Mouse (Mus musculus) midbrain, embryonic 11.5 days (tissue): ENCODE results near the gene Lmbr1l. TPM values are rescaled to one million over a fixed set of nuclear protein-coding genes. Genes with fewer than 3 reads are reported as not detected.
A peak's percentile ranks its signal among the peaks of the same experiment; 100 is the strongest.
"Not testable (repeated sequence)": the region's sequence is repeated elsewhere in the genome, so short reads cannot be mapped to it uniquely, and the experiment has no call there.

Experiments
- ATAC-seq: fragments of 200-750 bp; cut with Nextera tagmentation; 2 replicates; pipeline ENCODE4 v1.8.0; 2017; ENCODE audit warnings: moderate TSS enrichment, moderate library complexity; ENCODE audit not compliant: low FRiP score
- DNase-seq: peaks from one replicate; pipeline ENCODE4 v3.0.0; 2015; ENCODE audit warnings: low spot score; ENCODE audit errors: missing footprints
- H3K27ac ChIP-seq: fragments of 300-500 bp; sonication (generic); 2 replicates; pipeline ENCODE4 v1.5.1; 2014; ENCODE audit warnings: low read depth, low read length
- H3K27me3 ChIP-seq: fragments of 300-500 bp; sonication (generic); 2 replicates; pipeline ENCODE4 v1.6.1; 2014; ENCODE audit warnings: mild to moderate bottlenecking, low read length, moderate library complexity, mixed read lengths; ENCODE audit not compliant: control insufficient read depth, insufficient read depth
- H3K36me3 ChIP-seq: fragments of 300-500 bp; sonication (generic); 2 replicates; pipeline ENCODE4 v1.6.1; 2014; ENCODE audit warnings: mild to moderate bottlenecking, low read length, moderate library complexity, mixed read lengths; ENCODE audit not compliant: control insufficient read depth, insufficient read depth
- H3K4me1 ChIP-seq: fragments of 300-500 bp; sonication (generic); 2 replicates; pipeline ENCODE4 v1.6.1; 2014; ENCODE audit warnings: low read length; ENCODE audit not compliant: control insufficient read depth, insufficient read depth
- H3K4me2 ChIP-seq: fragments of 300-500 bp; sonication (generic); 2 replicates; pipeline ENCODE4 v1.6.1; 2014; ENCODE audit warnings: mild to moderate bottlenecking, moderate library complexity
- H3K4me3 ChIP-seq: fragments of 300-500 bp; sonication (generic); 2 replicates; pipeline ENCODE4 v1.5.1; 2014; ENCODE audit warnings: low read depth, low read length
- H3K9ac ChIP-seq: fragments of 300-500 bp; sonication (generic); 2 replicates; pipeline ENCODE4 v1.6.1; 2014; ENCODE audit warnings: low read length
- H3K9me3 ChIP-seq: fragments of 300-500 bp; sonication (generic); 2 replicates; pipeline ENCODE4 v1.6.1; 2016; ENCODE audit warnings: low read length; ENCODE audit not compliant: control insufficient read depth
- WGBS: fragments of 180-500 bp; shearing (Covaris S2); extraction: QIAGEN DNeasy Blood & Tissue Kit; methylation state at CpG from one replicate; pipeline ENCODE4 v1.1.7; 2014; 5-methylcytosine and 5-hydroxymethylcytosine counted together
- polyA plus RNA-seq: library from polyadenylated mRNA; unstranded; fragments of >200 nt; fragmentation: Nextera tagmentation; extraction: Ambion mirVana; gene quantifications from 2 replicates; pipeline ENCODE4 v1.2.1, GENCODE M21; 2014

Lmbr1l gene
- polyA plus RNA-seq, 1 experiment from 2014 or later = 9.8 TPM

GRCm38 (mm10) chr15:98952751-98953400 lies 34.8 kb upstream of the Lmbr1l start:
- peak; percentile 96 for DNase-seq

GRCm38 (mm10) chr15:98952063-98952455 lies 34.0 kb upstream of the Lmbr1l start:
- DNase-seq = peak; percentile 94

More at GRCm38 (mm10) chr15:98952751-98953400, 34.8 kb upstream of the Lmbr1l start:
- peaks cover 26% of the 10 kb centered on the region for H3K4me1 ChIP-seq
- H3K9me3 ChIP-seq = no peaks in the 10 kb centered on the region
- under 1% methylated on average over 41 of the region's 41 CpGs for WGBS
- peak overlapping the region; percentile 69 for H3K4me3 ChIP-seq
- no peaks in the 10 kb centered on the region for H3K36me3 ChIP-seq
- H3K27ac ChIP-seq = peak overlapping the region; percentile 98
- H3K27me3 ChIP-seq = no peaks in the 10 kb centered on the region
- H3K9ac ChIP-seq = peak overlapping the region; percentile 97
- peak; percentile 75 for ATAC-seq
- H3K4me2 ChIP-seq = peak overlapping the region; percentile 74; the same call in 1 of the 2 replicates

DNA sequence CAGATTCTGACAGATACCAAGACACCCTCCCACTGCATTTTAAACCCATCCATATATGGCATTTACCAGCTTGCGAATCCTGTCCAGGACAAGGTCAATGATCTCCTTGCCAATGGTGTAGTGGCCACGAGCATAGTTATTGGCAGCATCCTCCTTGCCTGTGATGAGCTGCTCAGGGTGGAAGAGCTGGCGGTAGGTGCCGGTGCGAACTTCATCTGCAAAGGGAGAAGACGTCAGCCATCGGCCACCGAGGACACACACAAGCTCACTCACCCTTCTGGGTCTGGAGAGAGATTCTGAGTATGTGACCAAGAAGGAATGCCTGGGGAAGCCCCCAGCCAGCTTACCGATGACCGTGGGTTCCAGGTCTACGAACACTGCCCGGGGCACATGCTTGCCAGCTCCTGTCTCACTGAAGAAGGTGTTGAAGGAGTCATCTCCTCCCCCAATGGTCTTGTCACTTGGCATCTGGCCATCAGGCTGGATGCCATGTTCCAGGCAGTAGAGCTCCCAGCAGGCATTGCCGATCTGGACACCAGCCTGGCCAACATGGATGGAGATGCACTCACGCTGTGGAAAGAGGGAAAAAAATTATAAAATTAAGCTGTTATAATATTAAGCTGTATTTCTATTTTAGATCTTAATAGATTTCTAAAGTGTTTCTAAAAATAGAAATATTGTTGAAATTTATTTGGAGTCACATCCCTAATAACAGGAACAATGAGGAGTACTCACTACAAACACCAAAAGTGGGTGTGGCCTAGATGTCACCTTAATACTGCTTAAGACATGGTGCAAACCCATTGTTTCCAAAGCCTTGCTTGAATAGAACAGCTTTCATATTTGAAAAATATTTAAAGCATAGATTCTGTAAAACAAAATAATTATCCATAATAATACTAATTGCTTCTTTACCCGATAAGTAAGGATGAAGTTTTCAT lies 33.4 kb upstream of the Lmbr1l start:
- peaks cover 25% of the 10 kb centered on the region for H3K4me1 ChIP-seq
- DNase-seq, H3K27ac ChIP-seq, H3K9me3 ChIP-seq, H3K36me3 ChIP-seq, H3K27me3 ChIP-seq, ATAC-seq: not testable (repeated sequence)
- peak overlapping the region; percentile 69 for H3K4me3 ChIP-seq
- H3K9ac ChIP-seq = peak overlapping the region; percentile 97
- peak overlapping the region; percentile 74 for H3K4me2 ChIP-seq
- 88% methylated on average over 11 of the region's 15 CpGs for WGBS

More at GRCm38 (mm10) chr15:98952063-98952455, 34.0 kb upstream of the Lmbr1l start:
- peak overlapping the region; percentile 74 for H3K4me2 ChIP-seq
- H3K27me3 ChIP-seq = no peaks in the 10 kb centered on the region
- 20% methylated on average over 5 of the region's 5 CpGs for WGBS
- no peak for ATAC-seq
- H3K36me3 ChIP-seq = no peaks in the 10 kb centered on the region
- H3K9ac ChIP-seq = peak overlapping the region; percentile 97
- H3K9me3 ChIP-seq = no peaks in the 10 kb centered on the region
- H3K27ac ChIP-seq = peak overlapping the region; percentile 98
- peaks cover 26% of the 10 kb centered on the region for H3K4me1 ChIP-seq
- H3K4me3 ChIP-seq = peak overlapping the region; percentile 69

GRCm38 (mm10) chr15:98949607-98949892 lies 31.5 kb upstream of the Lmbr1l start:
- Histone ChIP-seq H3K4me1 (peaks cover 8% of the 10 kb centered on the region; the same call in 1 of the 2 replicates), H3K27ac (no peak overlapping the region), H3K4me2 (peak overlapping the region; percentile 21; the same call in 1 of the 2 replicates), H3K9me3 (no peaks in the 10 kb centered on the region; the same call in 1 of the 2 replicates), H3K27me3 (no peaks in the 10 kb centered on the region), H3K9ac (no peak overlapping the region), H3K36me3 (no peaks in the 10 kb centered on the region), H3K4me3 (no peak overlapping the region; the same call in 1 of the 2 replicates)
- DNase-seq (peak; percentile 90), ATAC-seq (no peak)
- WGBS = 64% methylated on average over 3 of the region's 3 CpGs

- H3K4me2 ChIP-seq = peak overlapping the region; percentile 21; the same call in 1 of the 2 replicates
- no peaks in the 10 kb centered on the region for H3K36me3 ChIP-seq
- no peaks in the 10 kb centered on the region; the same call in 1 of the 2 replicates for H3K9me3 ChIP-seq
- ATAC-seq = no peak
- no peak overlapping the region for H3K9ac ChIP-seq
- H3K27me3 ChIP-seq = no peaks in the 10 kb centered on the region
- peak; percentile 93 for DNase-seq
- peaks cover 4% of the 10 kb centered on the region; the same call in 1 of the 2 replicates for H3K4me1 ChIP-seq
- 69% methylated on average over 6 of the region's 6 CpGs for WGBS
- no peak overlapping the region for H3K27ac ChIP-seq
- H3K4me3 ChIP-seq = no peak overlapping the region; the same call in 1 of the 2 replicates
Measured at GRCm38 (mm10) chr15:98948857-98949606, 31.0 kb upstream of the Lmbr1l start.

- no peak for ATAC-seq
- no peaks in the 10 kb centered on the region for H3K36me3 ChIP-seq
- no peak overlapping the region for H3K4me2 ChIP-seq
- no peak overlapping the region for H3K9ac ChIP-seq
- DNase-seq = no peak
- H3K4me3 ChIP-seq = no peak overlapping the region
- no peaks in the 10 kb centered on the region for H3K27me3 ChIP-seq
- no peak overlapping the region for H3K27ac ChIP-seq
- H3K9me3 ChIP-seq = no peaks in the 10 kb centered on the region; the same call in 1 of the 2 replicates
- peaks cover 3% of the 10 kb centered on the region; the same call in 1 of the 2 replicates for H3K4me1 ChIP-seq
Measured at GRCm38 (mm10) chr15:98948382-98948781, 30.4 kb upstream of the Lmbr1l start.

GRCm38 (mm10) chr15:98947884-98948283 lies 29.9 kb upstream of the Lmbr1l start:
- Histone ChIP-seq H3K4me2 (no peak overlapping the region), H3K9me3 (no peaks in the 10 kb centered on the region; the same call in 1 of the 2 replicates), H3K4me1 (peaks cover 3% of the 10 kb centered on the region; the same call in 1 of the 2 replicates), H3K36me3 (no peaks in the 10 kb centered on the region), H3K4me3 (no peak overlapping the region), H3K9ac (no peak overlapping the region), H3K27me3 (no peaks in the 10 kb centered on the region), H3K27ac (no peak overlapping the region)
- 41% methylated on average over 3 of the region's 3 CpGs for WGBS
- no peak for DNase-seq
- no peak for ATAC-seq

DNA sequence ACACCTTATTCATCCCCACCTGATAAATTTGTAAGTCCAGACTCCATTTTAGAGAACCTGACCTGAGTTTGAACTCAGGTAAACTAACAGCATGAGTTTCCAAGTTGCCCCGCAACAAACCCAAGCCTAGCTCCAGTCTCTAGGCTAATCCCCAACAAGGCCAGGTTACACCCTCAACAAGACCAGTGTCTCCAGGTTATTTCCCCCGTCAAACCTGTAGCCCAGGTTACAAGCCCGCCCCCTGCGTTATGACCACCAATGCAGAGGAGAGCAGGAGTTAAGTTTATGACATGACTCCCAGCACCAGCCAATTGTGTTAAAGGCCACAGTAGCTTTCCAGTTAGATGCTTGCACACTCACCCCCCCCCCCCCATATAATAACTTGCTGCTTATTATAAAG lies 25.1 kb upstream of the Lmbr1l start:
- H3K9me3 ChIP-seq = no peaks in the 10 kb centered on the region; the same call in 1 of the 2 replicates

More for the DNA sequence above, 25.1 kb upstream of the Lmbr1l start:
- Histone ChIP-seq H3K4me2 (no peak overlapping the region), H3K27ac (no peak overlapping the region), H3K4me3 (no peak overlapping the region), H3K9ac (no peak overlapping the region), H3K27me3 (no peaks in the 10 kb centered on the region), H3K36me3 (no peaks in the 10 kb centered on the region), H3K4me1 (no peaks in the 10 kb centered on the region)
- DNase-seq (no peak), ATAC-seq (no peak)
- WGBS = 76% methylated on average over 4 of the region's 4 CpGs
